Mouse (Mus musculus): ENCODE data around the gene Gm8362.
"Not testable (repeated sequence)": the region's sequence is repeated elsewhere in the genome, so short reads cannot be mapped to it uniquely, and the experiment has no call there.

Gm8362 gene

DNA sequence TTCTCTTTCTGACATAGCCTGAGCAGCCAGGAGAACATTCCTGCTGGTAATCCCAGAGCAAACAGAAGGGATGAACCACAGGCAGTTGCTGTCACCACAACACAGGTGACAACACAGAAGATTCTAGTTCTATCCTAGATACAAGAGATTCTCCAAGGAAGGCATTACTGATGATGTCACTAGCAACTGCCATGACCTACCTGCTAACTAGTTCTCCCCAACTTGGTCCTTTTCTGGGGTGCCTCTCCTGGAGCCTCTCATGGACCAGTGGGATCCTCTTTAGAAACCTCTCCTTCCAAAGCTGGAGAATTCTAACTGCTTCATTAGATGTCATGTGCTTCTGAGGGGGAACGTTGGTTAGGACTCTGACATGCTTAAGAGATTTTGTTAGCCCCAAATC is at the start of gene Gm8362:
Gene Gm8362 (minus strand): TSS at position 101 of the 400 bp plus-strand sequence.
- not testable (repeated sequence) for DNase-seq (ENCODE audit: low spot score in 2 of 2)

DNA sequence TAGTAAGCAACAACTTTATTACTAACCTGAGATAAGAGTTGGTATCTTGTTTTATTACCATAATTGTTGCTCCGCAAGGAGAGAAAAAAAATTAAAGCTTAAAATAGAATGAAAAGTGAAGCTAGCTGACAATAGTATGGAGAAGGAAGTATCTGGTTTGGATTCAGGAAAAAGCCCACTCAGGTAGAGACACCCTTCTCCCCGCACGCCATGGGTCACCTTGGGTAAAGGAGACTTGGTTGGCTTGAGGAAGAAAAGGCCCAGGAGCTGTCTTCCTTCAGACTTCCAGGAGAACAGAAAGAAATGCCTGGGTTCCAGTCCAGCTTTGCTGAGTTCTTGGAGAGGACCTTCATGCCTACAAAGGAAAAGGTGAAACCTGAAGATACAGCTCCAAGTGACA is 49.1 kb upstream of the Gm8362 start:
- peak in 1 of 2 experiments; percentile 56 for DNase-seq (ENCODE audit: low spot score in 2 of 2)

DNA sequence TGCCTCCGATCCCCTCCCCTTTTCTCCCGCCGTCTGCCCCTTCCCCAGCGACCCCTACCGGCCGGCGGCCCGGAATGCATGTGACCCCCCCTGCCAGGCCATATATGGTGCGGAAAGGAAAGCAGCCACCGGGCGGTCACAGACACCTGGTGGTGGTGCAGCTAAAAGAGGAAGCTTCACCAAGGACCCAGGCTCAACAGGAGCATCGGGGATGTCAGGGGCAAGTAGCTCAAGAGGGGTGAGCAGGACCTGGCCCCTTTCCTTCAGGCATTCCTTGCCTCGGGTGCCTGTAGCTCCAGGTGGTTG is 17.0 kb downstream of the Gm8362 start:
- DNase-seq (ENCODE audit: low spot score in 2 of 2) = peak in 1 of 2 experiments; percentile 9

DNA sequence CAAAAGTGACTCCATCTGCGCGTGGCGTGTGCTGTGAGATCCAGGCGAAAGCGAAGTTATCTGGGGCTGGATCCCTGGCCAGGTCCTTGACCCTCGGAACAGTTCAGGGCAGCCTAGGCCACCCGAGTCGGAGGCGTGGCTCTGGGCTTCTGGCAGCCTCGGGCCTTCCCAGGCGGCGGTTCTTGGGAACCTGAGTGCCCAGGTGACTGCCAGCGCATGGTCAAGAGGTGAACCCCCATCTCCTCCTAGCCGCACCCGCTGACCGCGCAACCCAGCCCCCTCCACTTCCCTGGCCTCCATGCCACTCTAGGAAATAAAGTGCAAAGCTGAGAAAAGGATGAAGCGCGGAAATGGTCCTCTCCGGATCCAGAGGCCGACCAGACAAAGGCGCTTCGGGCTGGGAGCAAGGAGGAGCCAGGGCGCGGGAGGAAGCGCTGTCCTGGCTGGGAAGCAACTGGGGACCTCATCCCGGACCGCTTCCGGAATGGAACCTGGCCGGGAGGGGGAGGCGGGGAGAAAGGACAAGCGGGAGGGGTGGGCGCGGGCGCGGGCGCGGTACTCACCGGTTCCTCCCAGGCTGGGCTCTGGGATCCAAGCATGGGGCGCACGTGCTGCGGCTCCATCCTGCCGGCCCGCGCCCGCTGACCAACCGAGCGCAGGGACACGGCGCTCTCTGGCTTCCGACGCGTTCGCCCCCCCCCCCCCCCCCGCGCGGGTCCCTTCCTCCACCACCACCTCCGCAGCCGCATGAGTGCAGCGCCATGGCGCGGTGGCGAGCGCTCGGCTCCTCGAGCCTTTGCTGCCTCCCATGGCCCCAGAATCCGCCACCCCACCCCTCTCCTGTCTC is 17.6 kb downstream of the Gm8362 start:
- DNase-seq (ENCODE audit: low spot score in 2 of 2) = not testable (repeated sequence)

DNA sequence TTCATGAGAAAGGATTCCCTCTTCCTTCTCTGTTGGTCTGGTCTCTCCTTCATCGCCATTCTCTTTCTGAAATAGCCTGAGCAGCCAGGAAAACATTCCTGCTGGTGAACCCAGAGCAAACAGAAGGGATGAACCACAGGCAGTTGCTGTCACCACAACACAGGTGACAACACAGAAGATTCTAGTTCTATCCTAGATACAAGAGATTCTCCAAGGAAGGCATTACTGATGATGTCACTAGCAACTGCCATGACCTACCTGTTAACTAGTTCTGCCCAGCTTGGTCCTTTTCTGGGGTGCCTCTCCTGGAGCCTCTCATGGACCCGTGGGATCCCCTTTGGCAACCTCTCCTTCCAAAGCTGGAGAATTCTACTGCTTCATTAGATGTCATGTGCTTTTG is 32.0 kb downstream of the Gm8362 start, which contains the start of gene Gm3636:
Gene Gm3636 (minus strand): TSS at position 101 of the 400 bp plus-strand sequence.
- not testable (repeated sequence) for DNase-seq (ENCODE audit: low spot score in 2 of 2)

DNA sequence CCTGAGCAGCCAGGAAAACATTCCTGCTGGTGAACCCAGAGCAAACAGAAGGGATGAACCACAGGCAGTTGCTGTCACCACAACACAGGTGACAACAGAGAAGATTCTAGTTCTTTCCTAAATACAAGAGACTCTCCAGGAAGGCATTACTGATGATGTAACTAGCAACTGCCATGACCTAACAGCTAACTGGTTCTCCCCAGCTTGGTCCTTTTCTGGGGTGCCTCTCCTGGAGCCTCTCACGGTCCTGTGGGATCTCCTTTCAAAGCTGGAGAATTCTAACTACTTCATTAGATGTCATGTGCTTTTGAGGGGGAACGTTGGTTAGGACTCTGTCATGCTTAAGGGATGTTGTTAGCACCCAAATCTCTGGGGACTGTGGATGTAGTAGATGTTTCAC is 54.1 kb downstream of the Gm8362 start, which contains the start of gene Gm8050:
Gene Gm8050 (minus strand): TSS at position 101 of the 400 bp plus-strand sequence.
- DNase-seq (ENCODE audit: low spot score in 2 of 2) = not testable (repeated sequence)
